Mouse (Mus musculus) small intestine, adult 2 months (tissue): ENCODE results near the gene Gm13283. TPM values are rescaled to one million over a fixed set of nuclear protein-coding genes. Genes with fewer than 3 reads are reported as not detected.

ENCODE experiments used
- polyA plus RNA-seq: library from polyadenylated mRNA; depleted of rRNA; stranded (reverse); fragments of >200 nt; gene quantifications from 2 replicates; pipeline ENCODE4 v1.2.3, GENCODE M21; 2012; rRNA removed

The Gm13283 gene
- polyA plus RNA-seq, 1 experiment = 0.08 TPM

Other genes starting within 250 kb of the Gm13283 start
- gene Ifnb1, start 237.3 kb upstream of the Gm13283 start, polyA plus RNA-seq = not detected in 2 replicates
- not detected in 2 replicates for gene Ifna15, start 201.9 kb upstream of the Gm13283 start, polyA plus RNA-seq
- gene Ifna14, start 188.3 kb upstream of the Gm13283 start, polyA plus RNA-seq = not detected in 2 replicates
- gene Ifna9, start 167.7 kb upstream of the Gm13283 start, polyA plus RNA-seq = not detected in 2 replicates
- not detected in 2 replicates for gene Ifna12, start 156.7 kb upstream of the Gm13283 start, polyA plus RNA-seq
- gene C87499, start 125.7 kb upstream of the Gm13283 start, polyA plus RNA-seq = not detected in 2 replicates
- not detected in 2 replicates for gene Ifna13, start 115.7 kb upstream of the Gm13283 start, polyA plus RNA-seq
- gene Ifna16, start 83.2 kb upstream of the Gm13283 start, polyA plus RNA-seq = not detected in 2 replicates
- gene Ifna2, start 76.2 kb upstream of the Gm13283 start, polyA plus RNA-seq = not detected in 2 replicates
- not detected in 2 replicates for gene Ifnab, start 68.8 kb upstream of the Gm13283 start, polyA plus RNA-seq
- gene Gm26566, start 38.3 kb upstream of the Gm13283 start, polyA plus RNA-seq = 0.68 TPM in 1 of 2 replicates, not detected in the other
- gene Klhl9, start 37.7 kb upstream of the Gm13283 start, polyA plus RNA-seq = 6.5 and 11.3 TPM in 2 replicates
- gene Gm13271, start 5.3 kb upstream of the Gm13283 start, polyA plus RNA-seq = not detected in 2 replicates
- not detected in 2 replicates for gene Gm13290, start 13.7 kb downstream of the Gm13283 start, polyA plus RNA-seq
- not detected in 2 replicates for gene Gm13289, start 16.8 kb downstream of the Gm13283 start, polyA plus RNA-seq
- gene Gm13272, start 19.7 kb downstream of the Gm13283 start, polyA plus RNA-seq = not detected in 2 replicates
- not detected in 2 replicates for gene Ifnz, start 22.0 kb downstream of the Gm13283 start, polyA plus RNA-seq
- not detected in 2 replicates for gene Gm13276, start 25.6 kb downstream of the Gm13283 start, polyA plus RNA-seq
- not detected in 2 replicates for gene Gm13277, start 28.5 kb downstream of the Gm13283 start, polyA plus RNA-seq
- not detected in 2 replicates for gene Gm13278, start 31.4 kb downstream of the Gm13283 start, polyA plus RNA-seq
- not detected in 2 replicates for gene Gm13275, start 34.4 kb downstream of the Gm13283 start, polyA plus RNA-seq
- not detected in 2 replicates for gene Gm13279, start 37.3 kb downstream of the Gm13283 start, polyA plus RNA-seq
- gene Gm13285, start 39.5 kb downstream of the Gm13283 start, polyA plus RNA-seq = not detected in 2 replicates
- not detected in 2 replicates for gene Gm13287, start 43.1 kb downstream of the Gm13283 start, polyA plus RNA-seq
- gene Gm13288, start 45.4 kb downstream of the Gm13283 start, polyA plus RNA-seq = not detected in 2 replicates
- gene Ifna7, start 56.1 kb downstream of the Gm13283 start, polyA plus RNA-seq = not detected in 2 replicates
- not detected in 2 replicates for gene Ifna11, start 59.8 kb downstream of the Gm13283 start, polyA plus RNA-seq
- not detected in 2 replicates for gene Ifna6, start 67.3 kb downstream of the Gm13283 start, polyA plus RNA-seq
- gene Ifna5, start 75.4 kb downstream of the Gm13283 start, polyA plus RNA-seq = not detected in 2 replicates
- not detected in 2 replicates for gene Ifna4, start 81.7 kb downstream of the Gm13283 start, polyA plus RNA-seq
- not detected in 2 replicates for gene Ifna1, start 90.0 kb downstream of the Gm13283 start, polyA plus RNA-seq
- 0.42 TPM in 1 of 2 replicates, not detected in the other for gene Ifne, start 120.1 kb downstream of the Gm13283 start, polyA plus RNA-seq